Comparison of ENCODE assay signal across 20 mouse cellular contexts in the genomic region with DNA sequence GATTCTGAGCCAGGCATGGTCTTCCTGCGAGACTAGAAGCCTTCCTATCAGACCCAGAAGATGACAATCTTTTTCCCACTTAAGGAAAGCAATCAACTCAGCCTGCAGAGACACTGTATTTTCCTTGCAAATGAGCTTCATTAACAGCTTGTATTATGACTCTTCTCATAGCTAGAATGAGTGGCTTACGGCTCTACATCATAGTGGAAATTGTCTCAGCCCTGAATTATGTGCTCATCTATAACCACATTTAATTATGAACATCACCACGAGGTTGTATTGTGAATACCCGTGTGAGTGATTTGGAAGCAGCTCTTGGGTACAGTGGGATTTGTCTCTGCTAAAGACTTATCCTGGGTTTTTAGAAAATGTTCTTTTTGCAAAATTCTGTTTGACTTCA.
"Had no signal": no experiment of that assay in that cellular context is flagged by ENCODE, and none has a peak within 500 bp of the region (broad histone marks: within the 10 kb centered on the region; RNA-seq: fewer than 3 reads in every experiment).

No protein-coding gene starts in this region.

- DNase-seq: kidney, adult 8-10 months; kidney, postnatal 10 days; kidney, postnatal 36 days; layer of hippocampus, postnatal 36 days; liver, embryonic 13.5 days; lung, adult 2 months; lung, postnatal 14 days; lung, postnatal 4 days; midbrain, embryonic 14.5 days; right cerebral cortex, adult 18-20 months; right cerebral cortex, postnatal 14 days; right cerebral cortex, postnatal 4 days; spleen, adult 18-20 months; thymus, adult 18-20 months; thymus, postnatal 36 days had no signal

- H3K27me3 ChIP-seq: kidney, embryonic 15.5 days; liver, embryonic 13.5 days; stomach, embryonic 15.5 days had no signal

- H3K4me1 ChIP-seq: kidney, embryonic 15.5 days; stomach, embryonic 15.5 days had no signal

- H3K9ac ChIP-seq: kidney, embryonic 15.5 days; liver, embryonic 13.5 days; stomach, embryonic 15.5 days had no signal

- H3K36me3 ChIP-seq: kidney, embryonic 15.5 days; liver, embryonic 13.5 days; stomach, embryonic 15.5 days had no signal

- H3K27ac ChIP-seq: kidney, embryonic 15.5 days; left cerebral cortex, adult 2 months; liver, embryonic 13.5 days; stomach, embryonic 15.5 days had no signal

- H3K4me2 ChIP-seq: kidney, embryonic 15.5 days; liver, embryonic 13.5 days; midbrain, embryonic 11.5 days; stomach, embryonic 15.5 days had no signal

- H3K4me3 ChIP-seq: kidney, embryonic 15.5 days; left cerebral cortex, adult 2 months; liver, embryonic 13.5 days; myocyte; stomach, embryonic 15.5 days had no signal

- H3K9me3 ChIP-seq: kidney, embryonic 15.5 days; liver, embryonic 13.5 days; stomach, embryonic 15.5 days had no signal
